Mouse (Mus musculus) kidney, adult 9 months (tissue): ENCODE results near the gene Ppia.
A peak's percentile ranks its signal among the peaks of the same experiment; 100 is the strongest.
"Not testable (repeated sequence)": the region's sequence is repeated elsewhere in the genome, so short reads cannot be mapped to it uniquely, and the experiment has no call there.

Source experiments
- DNase-seq: peaks from one replicate; pipeline ENCODE4 v3.0.0; 2022

The Ppia gene

DNA sequence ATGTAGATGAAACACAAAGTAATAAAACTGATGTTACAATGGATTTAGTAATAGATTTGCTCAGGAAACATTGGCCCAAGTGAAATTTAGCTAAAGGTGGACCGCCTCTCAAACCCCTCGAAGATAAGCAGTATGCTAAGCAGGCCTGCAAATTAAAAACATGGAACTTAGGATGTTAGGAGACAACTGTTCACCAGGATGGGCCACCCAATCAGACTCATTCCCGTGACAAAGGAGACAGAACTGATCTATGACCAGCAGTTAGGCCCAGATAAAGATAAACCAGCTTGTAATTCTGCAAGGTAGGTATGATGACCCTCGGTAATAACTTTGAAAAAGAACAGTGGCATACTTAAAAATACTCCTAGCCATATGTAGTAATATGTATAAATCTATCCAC is 27.9 kb downstream of the Ppia start:
- DNase-seq: no peak

DNA sequence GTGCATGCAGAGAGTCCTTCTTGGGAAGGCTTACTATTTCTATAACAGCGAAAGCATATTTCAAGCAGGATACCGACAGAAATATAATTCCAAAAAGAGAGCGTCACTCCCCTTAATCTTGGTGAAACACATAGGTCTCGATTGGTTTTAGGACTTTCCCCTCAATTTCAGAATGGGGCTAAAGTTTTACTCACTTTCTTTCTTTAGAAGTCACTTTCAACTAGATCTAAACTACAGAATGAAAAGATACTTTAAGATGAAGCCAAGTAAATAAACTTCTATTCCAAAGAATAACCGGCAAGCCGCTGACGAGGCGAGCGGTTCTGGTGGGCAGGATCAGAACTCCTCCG is 28.5 kb downstream of the Ppia start:
- DNase-seq: no peak

DNA sequence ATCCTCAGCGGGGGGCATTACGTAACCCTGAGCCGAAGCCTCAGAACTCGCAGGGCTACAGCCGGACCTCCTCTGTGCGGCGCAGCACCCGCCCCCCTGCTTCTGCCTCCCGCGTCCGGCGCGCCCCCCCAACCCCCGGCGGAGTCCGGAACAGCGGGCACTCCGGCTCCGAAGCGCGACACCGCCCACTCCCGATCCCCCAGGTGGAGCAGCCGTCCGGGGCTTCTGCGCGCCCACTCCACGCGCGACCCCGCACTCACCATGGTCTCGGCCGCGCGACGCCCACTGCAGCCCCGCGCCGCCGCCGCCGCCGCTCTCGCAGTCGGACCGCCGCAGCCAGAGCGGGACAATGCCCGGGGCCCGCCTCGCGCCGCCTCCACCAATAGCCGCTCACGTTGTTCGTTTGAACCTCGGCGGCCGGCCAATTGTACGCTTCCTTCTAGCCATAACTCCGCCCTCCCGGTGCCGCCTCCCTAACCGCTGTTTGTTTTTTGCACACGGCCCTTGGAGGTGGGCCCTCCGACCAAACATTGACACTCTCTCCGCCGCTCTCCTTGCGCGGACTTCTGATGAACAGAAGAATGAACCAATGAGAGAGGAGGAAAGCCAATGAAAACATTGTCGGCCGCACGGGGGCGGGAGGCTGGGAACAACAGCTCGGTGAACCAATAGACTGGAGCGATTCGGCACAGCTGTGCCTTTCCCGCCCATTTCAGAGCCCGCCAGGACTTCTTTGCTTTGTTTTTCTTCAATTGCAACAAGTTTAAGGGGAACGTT is 29.0 kb downstream of the Ppia start, which contains the start of gene H2afv:
H2afv (minus strand) TSS at position 367 of the 777 bp plus-strand sequence.
- DNase-seq: peak; percentile 100

DNA sequence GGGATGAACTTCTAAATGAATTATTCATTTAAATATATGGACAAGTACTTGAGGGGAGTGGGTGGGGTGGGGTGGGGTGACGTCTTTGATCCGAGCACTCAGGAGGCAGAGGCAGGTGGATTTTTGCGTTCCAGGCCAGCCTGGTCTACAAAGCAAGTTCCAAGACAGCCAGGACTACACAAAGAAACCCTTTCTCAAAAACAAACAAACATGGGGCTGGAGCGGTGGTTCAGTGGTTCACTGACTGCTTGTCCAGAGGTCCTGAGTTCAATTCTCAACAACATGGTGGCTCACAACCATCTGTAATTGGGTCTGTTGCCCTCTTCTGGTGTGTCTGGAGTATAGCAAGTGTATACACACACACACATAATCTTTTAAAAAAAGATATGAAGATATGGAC is 30.2 kb downstream of the Ppia start:
- no peak for DNase-seq

DNA sequence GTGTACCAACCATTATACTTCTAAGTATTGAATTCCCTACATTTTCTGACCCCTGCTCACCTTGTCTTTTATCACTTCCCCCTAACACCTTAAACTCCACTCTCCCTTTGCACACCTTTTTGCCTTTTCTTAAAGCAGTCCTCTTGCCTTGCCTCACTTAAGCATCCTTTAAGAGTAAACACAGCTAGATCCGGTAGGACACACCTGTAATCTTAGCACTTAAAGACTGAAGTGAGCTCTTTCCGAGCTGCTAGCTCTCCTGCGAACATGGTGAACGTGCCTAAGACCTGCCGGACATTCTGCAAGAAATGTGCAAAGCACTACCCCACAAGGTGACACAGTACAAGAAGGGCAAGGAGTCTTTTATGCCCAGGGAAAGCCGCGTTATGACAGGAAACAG is 30.7 kb downstream of the Ppia start:
- no peak for DNase-seq

DNA sequence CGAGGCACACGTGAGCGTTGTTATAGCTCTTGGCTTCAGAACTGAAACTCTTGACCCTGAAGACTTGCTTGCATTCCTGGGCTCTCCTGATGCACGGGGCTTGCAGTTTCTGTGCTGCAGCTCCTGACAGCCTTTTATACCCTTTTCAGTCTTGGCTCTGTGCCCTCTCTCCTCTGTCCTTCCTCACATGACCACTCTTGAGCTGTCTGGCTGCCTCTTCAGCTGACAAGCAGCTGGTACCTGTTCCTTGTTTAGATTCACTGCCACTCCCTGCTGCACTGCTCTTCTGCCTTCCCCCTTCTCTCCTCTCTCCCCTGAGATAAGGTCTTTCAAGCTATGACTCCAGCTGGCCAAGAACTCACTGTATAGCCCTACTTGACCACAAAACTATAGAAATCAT is 32.2 kb downstream of the Ppia start:
- no peak for DNase-seq

DNA sequence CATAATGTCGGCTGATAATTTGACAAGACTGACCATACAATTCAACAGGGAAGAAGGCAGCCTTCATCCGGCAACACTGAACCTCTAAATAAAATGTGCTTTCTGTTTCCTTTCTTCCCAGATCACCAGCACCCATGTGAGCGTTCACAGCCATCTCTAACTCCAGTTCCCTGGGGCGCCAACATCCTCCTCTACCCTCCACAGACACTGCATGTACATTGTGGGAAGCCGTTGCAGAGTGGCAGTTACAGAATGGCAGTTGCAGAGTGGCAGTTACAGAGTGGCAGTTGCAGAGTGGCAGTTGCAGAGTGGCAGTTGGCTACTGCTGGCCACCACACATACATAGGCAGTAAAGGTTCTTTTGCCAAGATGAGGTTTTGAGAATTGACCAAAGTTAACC is 32.9 kb downstream of the Ppia start:
- DNase-seq: not testable (repeated sequence)

DNA sequence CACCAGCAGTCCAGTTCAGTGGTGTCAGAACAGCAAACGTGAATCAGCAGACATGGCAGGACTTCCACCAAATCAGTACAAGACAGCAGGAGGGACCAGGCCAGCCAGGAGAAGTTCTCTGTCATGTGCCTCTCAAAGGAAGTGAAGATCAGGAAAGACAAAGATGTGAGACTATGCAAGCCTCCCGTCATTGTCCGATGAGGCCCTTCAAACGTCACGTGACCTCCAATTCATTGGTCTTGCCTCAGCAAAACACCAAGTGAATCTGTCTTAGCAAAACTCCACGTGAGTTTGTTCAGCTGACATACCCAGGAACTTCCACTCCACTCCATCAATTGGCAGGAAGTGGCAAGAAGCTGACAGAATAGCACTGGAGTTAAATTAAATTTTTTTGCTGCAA is 40.8 kb downstream of the Ppia start:
- no peak for DNase-seq

DNA sequence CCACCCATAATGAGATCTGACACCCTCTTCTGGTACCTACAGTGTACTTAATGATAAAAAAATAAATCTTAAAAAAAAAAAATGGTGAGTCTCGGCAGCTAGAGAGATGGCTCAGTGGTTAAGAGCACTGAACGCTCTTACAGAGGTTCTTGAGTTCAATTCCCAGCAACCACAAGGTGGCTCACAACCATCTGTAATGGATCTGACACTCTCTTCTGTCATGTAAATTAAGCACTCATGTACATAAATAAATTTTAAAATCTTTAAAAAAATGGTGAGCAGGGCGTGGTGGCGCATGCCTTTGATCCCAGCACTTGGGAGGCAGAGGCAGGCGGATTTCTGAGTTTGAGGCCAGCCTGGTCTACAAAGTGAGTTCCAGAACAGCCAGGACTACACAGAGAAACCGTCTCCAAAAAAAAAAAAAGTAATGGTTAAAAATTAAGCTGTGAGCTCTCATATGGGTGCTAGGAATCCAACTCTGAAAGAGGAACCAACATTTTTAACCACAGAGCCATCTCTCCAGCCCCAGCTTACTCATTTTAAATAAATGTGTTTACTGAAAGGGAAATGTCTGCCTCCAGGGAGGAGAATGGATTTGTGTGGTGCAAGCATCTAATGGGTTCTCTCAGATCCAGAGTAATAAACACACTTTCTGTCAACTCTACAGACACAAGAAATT is 48.1 kb downstream of the Ppia start:
- DNase-seq: no peak

DNA sequence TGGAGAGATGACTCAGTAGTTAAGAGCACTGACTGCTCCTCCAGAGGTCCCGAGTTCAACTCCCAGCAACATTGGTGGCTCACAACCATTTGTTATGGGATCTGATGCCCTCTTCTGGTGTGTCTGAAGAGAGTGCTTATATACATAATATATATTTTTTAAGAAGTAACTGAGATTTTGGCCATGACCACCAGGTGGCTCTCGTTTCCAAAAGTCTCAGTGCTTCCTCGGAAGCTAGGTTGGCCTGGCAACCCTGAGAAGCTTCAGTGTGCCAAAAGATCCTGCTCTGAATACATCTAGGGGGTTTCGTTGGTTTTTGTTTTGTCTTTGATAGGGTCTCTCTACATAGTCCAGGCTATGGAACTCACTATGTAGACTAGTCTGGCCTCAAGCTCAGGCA is 49.9 kb downstream of the Ppia start:
- DNase-seq: peak; percentile 62

DNA sequence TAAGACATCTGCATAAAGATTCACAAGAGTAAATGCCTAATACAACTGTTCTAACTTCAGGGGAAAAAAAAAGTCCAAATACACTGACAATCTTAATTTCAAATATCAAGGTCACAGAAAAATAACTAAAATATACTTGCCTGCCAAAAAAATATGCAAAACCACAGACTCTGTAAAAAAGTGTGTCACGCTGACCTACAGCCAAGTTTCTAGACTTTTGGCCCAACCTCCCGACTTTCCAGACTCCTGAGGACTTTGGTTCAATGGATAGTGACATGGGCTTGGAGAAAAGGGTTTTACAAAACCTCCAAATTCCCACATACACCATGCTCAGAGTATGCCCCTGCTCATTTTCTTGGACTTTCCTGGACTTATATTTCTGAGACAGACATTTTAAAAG is 53.3 kb downstream of the Ppia start:
- DNase-seq: peak; percentile 37
